Mouse (Mus musculus) liver, embryonic 14.5 days (tissue): ENCODE results near the gene Gatd1. TPM values are rescaled to one million over a fixed set of nuclear protein-coding genes. Genes with fewer than 3 reads are reported as not detected.
A peak's percentile ranks its signal among the peaks of the same experiment; 100 is the strongest.

ENCODE experiments used
- ATAC-seq: fragments of 200-750 bp; cut with Nextera tagmentation; 2 replicates; pipeline ENCODE4 v1.8.0; 2017; ENCODE audit warnings: moderate number of reproducible peaks, mild to moderate bottlenecking, moderate library complexity; ENCODE audit not compliant: insufficient read depth
- DNase-seq, 3 experiments: peaks; one replicate each; pipeline ENCODE4 v3.0.0-alpha.2; 2012 to 2013; ENCODE audit warnings: low read depth in 3 of 3, low spot score in 3 of 3
- H3K27ac ChIP-seq: fragments of 300-500 bp; sonication (generic); 2 replicates; pipeline ENCODE4 v1.5.1; 2014; ENCODE audit warnings: moderate library complexity, mild to moderate bottlenecking, control low read depth, inconsistent platforms
- H3K27me3 ChIP-seq: fragments of 300-500 bp; sonication (generic); 2 replicates; pipeline ENCODE4 v1.6.1; 2014; ENCODE audit warnings: mild to moderate bottlenecking, low read length, moderate library complexity; ENCODE audit not compliant: control insufficient read depth, insufficient read depth
- H3K36me3 ChIP-seq: fragments of 300-500 bp; sonication (generic); replicated peaks from 2 replicates; pipeline ENCODE4 v1.6.1; 2014; ENCODE audit warnings: low read depth; ENCODE audit not compliant: control insufficient read depth, insufficient read depth
- H3K4me1 ChIP-seq, 2 experiments: fragments of 200-500 bp in 1 of 2; fragments of 300-500 bp in 1 of 2; sonication (generic) in 1 of 2; replicated peaks; 2 replicates each; pipeline ENCODE4 v1.6.1; 2012 to 2014; ENCODE audit warnings: antibody characterized with exemption in 1 of 2, inconsistent platforms in 1 of 2, low read length in 1 of 2; ENCODE audit not compliant: control insufficient read depth in 2 of 2, insufficient read depth in 2 of 2
- H3K4me2 ChIP-seq: fragments of 300-500 bp; sonication (generic); 2 replicates; pipeline ENCODE4 v1.6.1; 2014; ENCODE audit warnings: low read depth, mild to moderate bottlenecking, control low read depth, moderate library complexity
- H3K4me3 ChIP-seq, 2 experiments: fragments of 200-500 bp in 1 of 2; fragments of 300-500 bp in 1 of 2; sonication (generic) in 1 of 2; 2 replicates each; pipeline ENCODE4 v1.5.1; 2012 to 2014; ENCODE audit warnings: low read depth in 2 of 2, low read length in 2 of 2, mild to moderate bottlenecking in 2 of 2, control low read depth in 1 of 2, inconsistent platforms in 1 of 2, moderate library complexity in 1 of 2; ENCODE audit not compliant: insufficient read depth in 1 of 2
- H3K9ac ChIP-seq: fragments of 300-500 bp; sonication (generic); replicated peaks from 2 replicates; pipeline ENCODE4 v1.6.1; 2014; ENCODE audit warnings: mild to moderate bottlenecking, control low read depth, moderate library complexity
- H3K9me3 ChIP-seq: fragments of 300-500 bp; sonication (generic); 2 replicates; pipeline ENCODE4 v1.6.1; 2016; ENCODE audit warnings: low read length, mixed read lengths; ENCODE audit not compliant: control insufficient read depth
- CTCF ChIP-seq: IDR thresholded peaks from 2 replicates; pipeline ENCODE4 v1.5.1; 2016; ENCODE audit warnings: antibody characterized with exemption, low read depth, control low read depth
- EP300 ChIP-seq: IDR thresholded peaks from 2 replicates; pipeline ENCODE4 v1.6.1; 2016; ENCODE audit warnings: antibody characterized with exemption, low read depth
- WGBS: fragments of 180-500 bp; shearing (Covaris S2); extraction: QIAGEN DNeasy Blood & Tissue Kit; methylation state at CpG from one replicate; pipeline ENCODE4 v1.1.7; 2014; ENCODE audit not compliant: insufficient replicate concordance; 5-methylcytosine and 5-hydroxymethylcytosine counted together
- polyA plus RNA-seq, 2 experiments: library from polyadenylated mRNA; depleted of rRNA in 1 of 2; stranded (reverse) in 1 of 2; unstranded in 1 of 2; fragments of >200 nt; fragmentation: Nextera tagmentation in 1 of 2; extraction: Ambion mirVana in 1 of 2; gene quantifications; 2 replicates each; pipeline versions ENCODE4 v1.2.1 to v1.2.3; 2012 to 2014

The Gatd1 gene
- polyA plus RNA-seq, 2 experiments = 8.7 to 13.8 TPM

- peak overlapping the region; percentile 98 for H3K4me2 ChIP-seq
- no peak overlapping the region for H3K4me3 ChIP-seq
- H3K4me1 ChIP-seq = peaks cover 25 to 35% of the 10 kb centered on the region in 2 experiments
- H3K27ac ChIP-seq = no peak overlapping the region; the same call in 1 of the 2 replicates
- no peak for ATAC-seq
- H3K9me3 ChIP-seq = no peaks in the 10 kb centered on the region
- TF ChIP-seq EP300 (no peak), CTCF (no peak)
- H3K36me3 ChIP-seq = peaks cover 49% of the 10 kb centered on the region
- H3K9ac ChIP-seq = no peak overlapping the region; the same call in 1 of the 2 replicates
- no peak for DNase-seq
- no peaks in the 10 kb centered on the region for H3K27me3 ChIP-seq
- 46% methylated on average over 1 of the region's 1 CpGs for WGBS
Observed at GRCm38 (mm10) chr7:141395348-141395747, 18.6 kb downstream of the Gatd1 start.

DNA sequence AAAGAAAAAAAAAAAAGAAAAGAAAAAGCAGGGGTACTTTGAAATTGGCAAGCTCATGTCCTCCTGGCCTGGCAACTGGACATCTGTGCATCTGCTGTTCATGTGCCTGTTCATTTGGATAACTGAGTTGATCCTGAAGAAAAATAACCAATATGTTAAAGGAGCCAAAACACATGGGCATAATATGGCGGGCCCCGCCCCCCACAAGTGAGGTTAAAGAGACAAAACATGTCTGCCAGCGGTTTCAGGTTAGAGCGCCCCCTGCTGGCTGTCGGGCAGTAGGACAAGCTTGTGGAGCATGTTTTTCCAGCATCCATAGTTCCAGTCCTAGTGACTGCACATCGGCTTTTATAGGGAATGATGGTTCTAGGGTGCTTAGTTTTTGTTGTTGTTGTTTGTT, 19.2 kb downstream of the Gatd1 start:
- peaks cover 30 to 41% of the 10 kb centered on the region in 2 experiments for H3K4me1 ChIP-seq
- 6% methylated on average over 6 of the region's 6 CpGs for WGBS
- ATAC-seq = no peak
- no peak overlapping the region for H3K9ac ChIP-seq
- H3K9me3 ChIP-seq = no peaks in the 10 kb centered on the region
- H3K27me3 ChIP-seq = no peaks in the 10 kb centered on the region
- H3K36me3 ChIP-seq = peaks cover 43% of the 10 kb centered on the region
- peak overlapping the region in 1 of 2 experiments; percentile 32; a peak in 2 of 4 replicates for H3K4me3 ChIP-seq
- H3K27ac ChIP-seq = peak overlapping the region; percentile 99
- peak; percentile 71 to 81 (median 74) for DNase-seq
- TF ChIP-seq CTCF (peak; percentile 98), EP300 (no peak)
- peak overlapping the region; percentile 98 for H3K4me2 ChIP-seq

DNA sequence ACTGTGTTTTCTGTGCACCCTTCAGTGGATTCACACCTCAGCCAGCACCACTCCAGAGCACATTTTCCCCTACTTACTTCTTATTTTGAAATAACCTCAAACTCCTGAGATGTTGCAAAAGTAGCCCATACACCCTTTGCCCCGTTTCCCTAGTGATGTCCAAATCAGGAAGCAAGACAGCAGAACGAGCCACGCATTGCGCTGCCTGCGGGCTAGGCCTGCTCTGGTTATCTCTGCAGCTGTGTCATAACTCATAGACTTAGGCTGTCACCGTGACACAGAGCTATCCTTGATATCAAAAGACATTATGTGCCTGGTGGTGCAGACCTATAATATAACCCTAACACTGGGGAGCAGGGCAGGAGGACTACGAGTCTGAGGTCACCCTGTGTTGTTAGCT, 19.8 kb downstream of the Gatd1 start:
- 14% methylated on average over 7 of the region's 7 CpGs for WGBS
- Histone ChIP-seq H3K9ac (peak overlapping the region; percentile 97), H3K4me1 (peaks cover 34 to 46% of the 10 kb centered on the region in 2 experiments), H3K27ac (peak overlapping the region; percentile 99), H3K27me3 (no peaks in the 10 kb centered on the region), H3K36me3 (peaks cover 37% of the 10 kb centered on the region), H3K4me3 (peak overlapping the region; percentile 28 to 33), H3K9me3 (no peaks in the 10 kb centered on the region), H3K4me2 (peak overlapping the region; percentile 98)
- DNase-seq = peak; percentile 68 to 79 (median 70)
- peak; percentile 46 for ATAC-seq
- TF ChIP-seq EP300 (peak; percentile 44), CTCF (0 out of 2 replicates have a peak, but pooled peaks have one; percentile 11)

DNA sequence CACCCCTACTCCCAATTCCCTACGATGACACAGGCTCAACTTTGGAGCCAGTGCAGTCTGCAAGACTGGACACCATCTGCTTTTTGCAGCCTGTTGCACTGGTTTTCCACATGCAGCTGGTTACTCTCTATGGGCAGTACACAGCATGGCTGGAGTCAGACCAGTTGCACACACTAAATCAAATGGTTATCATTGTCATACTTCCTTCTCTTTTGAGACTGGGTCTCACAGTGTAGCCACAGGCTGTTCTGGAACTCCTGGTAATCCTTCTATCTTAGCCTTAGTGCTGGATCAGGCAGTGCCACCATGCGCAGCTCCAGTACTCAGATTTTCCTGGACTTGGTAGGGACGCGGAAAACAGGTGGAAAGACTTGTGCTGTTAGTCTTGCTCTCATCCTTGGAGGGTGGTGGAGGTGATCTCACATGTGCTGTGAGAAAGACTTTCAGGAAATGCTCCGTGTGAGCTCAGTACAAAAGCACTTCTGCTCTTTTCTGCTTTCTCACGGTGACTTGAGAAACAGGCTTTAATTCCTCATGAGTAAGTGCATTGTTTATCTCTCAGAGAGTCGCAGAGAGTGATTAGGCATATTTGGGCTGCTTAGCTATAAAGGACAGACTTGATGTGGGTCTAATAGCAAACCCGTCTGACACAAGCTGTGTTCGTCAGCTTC, 21.2 kb downstream of the Gatd1 start:
- H3K4me1 ChIP-seq = peaks cover 49 to 61% of the 10 kb centered on the region in 2 experiments

More for the DNA sequence above, 21.2 kb downstream of the Gatd1 start:
- no peak for TF ChIP-seq CTCF
- peak; percentile 76 for TF ChIP-seq EP300
- DNase-seq (peak; percentile 90 to 92 (median 91)), ATAC-seq (peak; percentile 46)
- H3K4me3 ChIP-seq = peak overlapping the region; percentile 86 to 90
- 9% methylated on average over 9 of the region's 9 CpGs for WGBS
- peak overlapping the region; percentile 98 for H3K4me2 ChIP-seq
- H3K36me3 ChIP-seq = peaks cover 22% of the 10 kb centered on the region
- no peaks in the 10 kb centered on the region for H3K27me3 ChIP-seq
- no peaks in the 10 kb centered on the region for H3K9me3 ChIP-seq
- H3K9ac ChIP-seq = peak overlapping the region; percentile 97
- H3K27ac ChIP-seq = peak overlapping the region; percentile 99
